Mouse (Mus musculus) testis, adult 2 months (tissue): ENCODE data around the gene Vps8.

Experiments
- CTCF ChIP-seq: fragments of 200-500 bp; IDR thresholded peaks from 2 replicates; pipeline ENCODE4 v1.5.1; 2012; ENCODE audit warnings: low read depth, mild to moderate bottlenecking, inconsistent platforms, low read length, moderate library complexity; ENCODE audit not compliant: control insufficient read depth, insufficient read depth, insufficient replicate concordance
- POLR2A ChIP-seq: fragments of 200-500 bp; IDR thresholded peaks from 2 replicates; pipeline ENCODE4 v1.6.1; 2012; ENCODE audit warnings: low read depth, mild to moderate bottlenecking, inconsistent platforms, low read length, moderate library complexity; ENCODE audit not compliant: control insufficient read depth

DNA sequence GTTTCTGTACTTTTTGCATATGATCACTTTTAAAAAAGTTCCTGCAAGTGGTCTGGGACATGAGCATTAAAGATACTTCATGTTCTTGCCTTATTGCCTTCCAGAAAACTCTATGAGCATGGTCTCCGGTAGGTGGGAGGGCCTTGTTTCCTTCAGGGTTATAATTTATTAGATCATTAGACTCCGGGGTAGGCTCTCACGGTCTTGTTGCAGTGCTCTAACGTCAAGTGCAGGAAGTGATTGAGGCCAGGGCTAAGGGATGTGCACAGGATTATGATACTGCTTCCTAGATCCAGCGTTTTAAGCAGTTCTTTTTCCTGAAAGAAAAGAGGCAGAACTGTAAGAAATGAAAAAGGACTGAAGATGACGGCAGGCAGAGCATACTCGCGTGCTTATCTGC lies 27.0 kb downstream of the Vps8 start:
- TF ChIP-seq POLR2A, result no peak
- TF ChIP-seq CTCF, result no peak
